Mouse (Mus musculus): ENCODE measurements around the gene Spryd3. TPM values are rescaled to one million over a fixed set of nuclear protein-coding genes. Genes with fewer than 3 reads are reported as not detected.

Spryd3 gene
- total RNA-seq, 2 experiments from 2014 or later, result 14.0 to 17.5 TPM

DNA sequence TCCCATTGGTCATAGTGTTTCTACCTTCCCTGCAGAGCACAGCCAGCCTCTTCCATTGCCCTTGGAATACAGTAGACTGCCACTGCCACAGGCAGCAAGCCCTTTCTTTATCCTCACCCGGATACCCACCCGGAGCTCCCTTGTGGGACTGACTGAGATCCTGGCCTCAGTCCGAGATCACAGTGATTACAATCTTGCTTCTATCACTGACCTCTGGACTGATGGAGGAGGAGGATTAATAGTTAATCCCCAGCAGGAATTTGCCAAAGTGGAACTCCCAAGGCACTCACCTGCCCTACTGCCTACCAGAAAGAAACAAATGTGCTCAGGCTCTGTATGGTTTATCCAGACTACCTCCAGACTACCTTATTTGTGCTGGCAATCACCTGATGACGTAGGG is 13.5 kb upstream of the Spryd3 start:
- DNase-seq, result no peak
- intact Hi-C loops (cut with DNase I), result loop anchor here (5.0 kb wide), 2 partner anchors 42 to 162 kb away; no protein-coding TSS in a partner anchor

DNA sequence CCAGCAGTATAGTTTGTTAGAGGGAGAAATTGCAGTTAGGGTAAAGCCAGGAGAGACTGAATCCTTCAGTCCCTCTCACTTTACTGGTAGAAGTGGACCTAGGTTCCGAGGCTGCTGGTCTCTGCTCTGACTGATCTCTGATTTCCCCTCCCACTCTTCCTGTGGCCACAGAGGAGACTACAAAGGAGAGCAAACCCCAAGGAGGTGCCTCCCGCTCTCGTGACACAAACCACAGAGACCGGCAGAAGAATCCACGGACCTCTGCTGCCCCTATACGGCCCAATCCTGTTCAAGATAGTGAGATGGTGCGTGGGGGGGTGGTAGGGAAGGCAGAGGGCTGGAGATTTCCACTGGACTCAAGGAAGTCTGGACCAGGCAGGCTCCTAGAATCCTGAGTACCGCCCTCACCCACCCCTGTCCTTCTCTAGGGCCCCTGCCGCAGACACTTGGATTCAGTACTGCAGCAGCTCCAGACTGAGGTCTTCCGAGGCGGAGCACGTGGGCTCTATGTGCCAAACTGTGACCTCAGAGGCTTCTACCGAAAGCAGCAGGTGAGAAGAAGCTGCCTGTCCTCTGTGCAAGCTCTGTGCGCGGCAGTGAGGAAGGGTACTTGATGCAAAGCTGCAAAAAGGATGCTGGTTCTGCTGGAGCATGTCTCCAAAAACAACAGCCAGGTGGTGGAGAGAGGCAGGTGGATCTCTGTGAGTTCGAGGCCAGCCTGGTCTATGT is 11.8 kb upstream of the Spryd3 start:
- intact Hi-C loops (cut with DNase I), result loop anchor here (2.0 to 5.0 kb wide), 3 partner anchors 31 to 161 kb away; no protein-coding TSS in a partner anchor
- DNase-seq, result no peak

DNA sequence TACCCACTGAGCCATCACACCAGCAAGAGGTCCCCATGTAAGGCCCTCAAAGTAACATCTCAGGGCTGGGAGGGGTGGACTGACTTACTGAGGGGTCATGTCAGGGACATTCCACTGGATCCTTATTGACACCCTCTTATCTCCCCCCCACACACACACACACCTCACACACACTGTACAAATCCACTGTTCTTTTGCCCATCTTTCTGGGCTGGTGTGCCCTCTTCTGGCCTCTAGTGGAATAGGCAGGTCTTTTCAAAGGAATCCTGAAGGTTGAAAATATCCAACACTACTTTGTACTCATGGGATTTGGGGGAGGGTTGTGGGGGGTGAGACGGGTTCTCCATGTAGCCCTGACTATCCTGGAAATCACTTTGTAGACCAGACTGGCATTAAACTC is 10.8 kb upstream of the Spryd3 start:
- DNase-seq, result peak; percentile 51 to 73
- intact Hi-C loops (cut with DNase I), result loop anchor here (2.0 to 5.0 kb wide), 3 partner anchors 30 to 160 kb away; no protein-coding TSS in a partner anchor

DNA sequence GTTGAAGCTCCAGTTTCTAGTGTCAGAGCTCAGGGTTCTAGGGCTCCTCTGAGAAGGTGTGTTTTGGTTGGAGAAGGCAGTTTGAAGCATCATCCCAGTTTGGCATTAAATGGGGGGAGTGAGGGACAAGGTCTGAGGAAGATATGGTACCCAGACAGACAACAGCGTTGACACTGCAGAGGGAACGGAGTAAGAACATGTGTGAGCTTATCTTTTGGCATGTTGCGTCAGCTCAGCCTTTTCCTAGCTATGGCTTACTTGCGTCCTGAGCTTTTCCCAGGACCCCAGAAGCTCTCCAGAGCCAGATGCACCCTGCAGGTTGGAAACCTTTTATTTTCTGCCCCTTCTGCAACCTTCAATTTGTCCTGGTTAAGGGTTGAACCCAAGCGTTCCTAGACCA is 10.1 kb upstream of the Spryd3 start:
- DNase-seq, result no peak
- intact Hi-C loops (cut with DNase I), result loop anchor here (2.0 to 5.0 kb wide), 3 partner anchors 29 to 159 kb away; no protein-coding TSS in a partner anchor

DNA sequence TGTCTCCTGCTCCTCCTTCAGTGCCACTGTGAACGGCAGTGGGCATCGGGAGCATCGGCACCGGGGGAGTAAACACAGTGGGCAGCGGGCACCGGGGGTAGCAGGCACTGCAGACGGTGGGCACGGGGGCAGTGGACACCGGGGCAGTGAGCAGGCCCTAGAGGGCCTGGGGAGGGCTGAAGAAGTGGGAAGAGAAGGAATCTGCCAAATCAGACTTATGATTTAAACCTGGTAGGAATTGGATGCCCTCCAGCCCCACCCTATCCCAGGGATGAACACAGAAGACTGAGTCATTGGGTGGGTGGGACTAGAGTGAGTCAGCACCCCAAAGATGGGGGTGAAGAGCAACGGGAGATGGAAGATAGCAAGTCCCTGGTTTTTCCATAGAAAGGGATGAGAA is 9.3 kb upstream of the Spryd3 start:
- intact Hi-C loops (cut with DNase I), result loop anchor here (5.0 kb wide), 2 partner anchors 38 to 158 kb away; no protein-coding TSS in a partner anchor
- peak; percentile 25 to 36 for DNase-seq

DNA sequence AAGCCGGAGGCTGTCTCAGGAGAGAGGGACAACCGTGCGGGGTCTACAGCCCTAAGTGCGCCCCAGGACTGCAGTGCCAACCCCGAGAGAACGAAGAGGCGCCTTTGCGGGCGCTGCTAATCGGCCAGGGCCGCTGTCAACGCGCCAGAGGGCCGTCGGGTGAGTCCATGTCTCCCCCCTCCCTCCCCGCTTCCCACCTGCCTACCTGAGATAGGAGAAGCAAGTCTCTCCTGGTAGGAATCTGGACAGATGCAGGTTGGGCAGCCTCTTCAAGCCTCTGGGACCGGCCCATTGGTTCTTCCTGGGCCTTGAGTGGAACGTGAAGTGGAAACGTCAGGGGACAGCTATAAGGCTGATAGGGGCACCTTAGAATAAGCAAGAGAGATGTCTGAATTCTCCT is 8.7 kb upstream of the Spryd3 start:
- intact Hi-C loops (cut with DNase I), result loop anchor here (5.0 kb wide), 2 partner anchors 37 to 157 kb away; no protein-coding TSS in a partner anchor
- DNase-seq, result no peak

DNA sequence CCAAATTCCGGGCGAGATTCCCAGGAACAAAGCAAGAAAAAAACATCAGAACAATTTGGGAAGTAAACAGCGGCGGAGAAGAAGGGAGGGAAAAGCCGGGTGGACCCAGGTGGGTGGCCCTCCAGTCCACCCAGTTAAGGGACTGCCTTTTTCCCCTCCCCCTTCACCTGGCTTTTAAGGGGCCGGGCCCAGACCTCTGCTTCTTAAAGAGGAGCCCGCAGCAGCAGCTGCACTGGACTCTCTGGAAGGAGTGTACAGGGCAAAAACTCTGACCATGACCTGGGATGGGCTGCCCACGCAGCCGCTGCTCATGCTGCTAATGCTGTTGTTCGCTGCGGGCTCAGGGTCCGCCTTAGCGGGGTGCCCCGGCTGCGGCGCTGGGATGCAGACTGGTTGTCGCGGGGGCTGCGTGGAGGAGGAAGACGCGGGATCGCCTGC is 8.3 kb upstream of the Spryd3 start, which contains the start of gene Igfbp6:
Gene Igfbp6 (plus strand): TSS at position 89 of the 438 bp plus-strand sequence.
- no peak for DNase-seq

DNA sequence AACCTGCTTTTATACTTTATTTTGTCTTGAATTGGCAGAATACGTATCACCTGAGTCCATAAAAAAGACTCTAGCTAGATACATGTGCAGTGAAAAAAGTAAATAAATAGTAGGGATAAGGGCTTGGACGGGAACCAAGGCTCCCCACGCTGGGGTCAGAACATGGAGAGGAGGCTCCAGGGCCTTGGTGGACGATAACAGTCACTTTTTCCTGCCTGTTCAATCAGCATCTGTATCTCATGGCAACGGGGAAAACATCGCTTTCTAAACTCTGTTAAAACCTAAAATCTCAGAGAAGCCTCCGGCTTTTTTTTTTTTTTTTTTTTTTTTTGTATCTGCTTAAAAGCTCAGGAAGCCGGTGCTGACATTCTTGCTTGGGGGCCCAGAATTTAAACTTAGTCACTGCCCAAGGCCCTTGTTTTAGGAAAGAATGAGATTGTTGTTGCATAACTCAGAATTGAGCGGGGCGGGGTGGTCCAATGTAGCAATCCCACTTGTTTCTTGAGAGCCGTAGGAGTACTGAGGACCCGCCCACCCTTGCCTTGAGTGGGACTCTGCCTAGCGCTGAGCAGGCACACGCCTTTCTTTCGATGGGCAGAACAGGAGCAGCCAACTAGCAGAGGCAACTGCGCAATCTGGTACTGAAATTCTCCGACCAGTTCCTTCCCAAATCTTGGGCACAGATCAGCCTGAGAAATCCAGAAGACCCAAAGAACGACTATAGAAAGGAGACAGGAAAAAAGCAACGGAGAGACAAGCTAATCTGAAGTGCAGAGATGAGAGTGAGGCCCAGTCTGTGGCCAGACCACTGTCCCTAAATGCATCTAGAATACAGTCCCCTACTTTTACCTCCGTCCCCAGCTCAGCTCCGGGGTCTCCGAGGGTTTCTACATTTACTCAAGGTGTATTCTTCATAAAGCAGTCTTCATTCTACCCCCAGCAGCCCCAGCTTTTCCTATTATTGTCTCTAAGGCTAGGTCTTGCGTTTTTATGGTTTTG is 7.2 kb upstream of the Spryd3 start:
- intact Hi-C loops (cut with DNase I), result no loop called here
- peak; percentile 47 to 54 for DNase-seq

More for the DNA sequence above, 8.3 kb upstream of the Spryd3 start, which contains the start of gene Igfbp6:
- intact Hi-C loops (cut with DNase I), result no loop called here

DNA sequence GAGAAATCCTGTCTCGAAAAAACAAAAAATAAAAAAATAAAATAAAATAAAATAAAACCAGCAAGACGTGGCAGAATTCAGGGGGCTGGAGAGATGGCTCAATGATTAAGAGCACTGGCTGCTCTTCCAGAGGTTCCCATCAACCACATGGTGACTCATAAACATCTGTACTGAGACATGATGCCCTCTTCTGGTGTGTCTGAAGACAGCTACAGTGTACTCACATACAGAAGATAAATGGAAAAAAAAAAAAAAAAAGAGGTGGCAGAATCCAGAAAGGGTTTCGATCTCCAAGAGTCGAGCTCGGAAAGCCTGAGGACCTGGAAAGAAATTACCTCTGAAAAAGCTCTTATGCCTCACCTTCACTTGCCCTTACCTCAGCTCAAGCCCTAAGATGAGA is 5.1 kb upstream of the Spryd3 start:
- no peak for DNase-seq
- intact Hi-C loops (cut with DNase I), result no loop called here

DNA sequence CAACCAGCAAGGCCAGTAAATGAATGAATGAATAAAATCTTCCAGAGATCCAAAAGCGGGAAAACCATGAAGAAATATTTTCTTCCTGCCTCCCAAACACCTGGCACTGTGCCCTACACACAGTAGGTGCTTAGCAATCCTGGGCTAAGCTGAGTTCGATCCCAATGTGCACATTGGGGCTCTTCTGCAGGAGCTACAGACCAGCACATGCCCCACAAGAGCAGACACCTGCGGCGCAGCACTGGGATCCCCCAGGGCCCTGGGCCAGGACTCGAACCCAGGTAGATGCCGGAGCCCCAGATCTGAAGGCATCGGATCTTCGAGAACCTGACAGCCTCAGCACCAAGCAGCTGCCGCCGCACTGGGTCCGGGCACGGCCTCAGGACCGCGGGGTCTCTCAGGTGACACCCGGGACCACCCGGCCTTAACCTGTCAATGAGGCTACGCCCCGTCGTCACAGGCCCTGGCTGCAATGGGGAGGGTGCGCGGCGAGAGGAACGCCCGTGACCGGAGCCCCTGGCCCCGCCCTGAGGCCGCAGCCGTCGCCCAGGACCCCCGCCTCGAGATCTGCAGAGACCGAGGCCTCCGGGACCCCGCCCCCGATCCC is 409 bp downstream of the Spryd3 start:
- intact Hi-C loops (cut with DNase I), result no loop called here
- no peak for DNase-seq

DNA sequence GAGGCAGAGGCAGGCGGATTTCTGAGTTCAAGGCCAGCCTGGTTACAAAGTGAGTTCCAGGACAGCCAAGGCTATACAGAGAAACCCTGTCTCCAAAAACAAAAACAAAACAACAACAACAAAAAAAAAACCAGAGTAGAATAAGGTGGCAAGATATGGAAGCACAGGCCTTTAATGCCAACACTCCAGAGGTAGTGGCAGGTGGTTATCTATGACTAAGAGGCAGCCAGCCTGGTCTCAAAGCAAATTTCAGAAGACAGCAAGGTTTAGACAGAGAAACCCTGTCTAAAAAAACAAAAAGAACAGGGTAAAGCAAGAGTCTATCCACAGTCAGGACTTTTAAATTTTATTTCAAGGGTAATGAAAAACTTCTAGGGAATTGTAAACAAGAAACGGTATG is 1.3 kb downstream of the Spryd3 start:
- intact Hi-C loops (cut with DNase I), result no loop called here
- DNase-seq, result no peak

DNA sequence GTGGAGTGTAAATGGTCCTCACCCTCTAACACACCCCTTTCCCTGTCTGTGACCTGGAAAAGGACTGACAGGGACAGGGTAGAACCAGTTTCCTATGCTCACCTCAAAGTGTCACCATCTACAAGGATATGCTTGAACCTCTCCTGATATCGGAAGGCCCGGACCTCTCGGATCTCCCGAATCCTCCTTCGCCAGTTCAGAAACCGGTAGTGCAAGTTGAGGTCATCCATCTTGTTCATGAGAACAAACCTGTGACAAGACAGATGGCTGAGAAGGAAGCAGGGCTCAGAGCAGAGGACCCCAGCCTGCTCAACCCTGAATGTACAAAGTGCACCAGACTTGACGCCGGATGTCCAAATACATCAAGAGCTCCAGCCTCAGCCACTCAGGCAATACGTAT is 2.7 kb downstream of the Spryd3 start:
- intact Hi-C loops (cut with DNase I), result no loop called here
- DNase-seq, result no peak

DNA sequence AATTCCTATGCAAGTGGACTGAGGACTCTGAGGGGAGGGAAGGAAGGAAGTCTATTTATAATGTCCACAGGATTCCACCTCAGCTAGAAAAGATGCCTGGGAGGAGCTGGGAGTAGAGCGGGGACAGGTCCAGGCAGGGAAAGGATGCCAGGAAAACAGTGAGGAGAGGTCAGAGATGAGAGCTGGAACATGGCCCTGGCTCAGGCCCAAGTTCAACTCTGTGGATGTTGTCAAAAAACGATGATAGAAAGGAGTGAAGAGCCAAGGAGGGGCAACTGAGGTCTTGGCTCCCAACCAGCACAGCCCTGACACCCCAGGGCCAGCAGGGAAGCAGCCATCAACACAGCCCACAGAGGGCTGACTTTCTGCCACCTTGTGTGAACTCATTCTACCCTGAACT is 9.7 kb downstream of the Spryd3 start:
- peak; percentile 74 for DNase-seq
- intact Hi-C loops (cut with DNase I), result no loop called here

DNA sequence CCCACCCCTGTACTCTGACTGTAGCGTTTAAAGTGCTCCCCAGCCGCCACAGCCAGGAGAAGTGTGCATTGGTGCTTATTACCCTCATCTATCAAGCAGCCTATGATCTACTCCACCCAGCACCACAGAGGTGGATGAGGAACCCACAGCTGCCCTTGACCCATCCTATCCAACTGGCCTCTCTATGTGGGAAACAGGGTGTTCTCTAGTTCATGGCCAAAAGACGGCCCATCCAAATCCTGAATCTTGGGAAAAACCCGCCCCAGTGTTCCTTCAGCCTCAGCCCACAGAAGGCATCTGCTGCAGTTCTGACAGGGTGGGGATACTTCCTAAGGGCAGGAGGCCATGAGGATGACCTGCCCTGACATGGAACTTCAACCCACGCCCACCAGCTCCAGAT is 15.5 kb downstream of the Spryd3 start:
- intact Hi-C loops (cut with DNase I), result no loop called here
- DNase-seq, result peak in 1 of 2 experiments; percentile 51

DNA sequence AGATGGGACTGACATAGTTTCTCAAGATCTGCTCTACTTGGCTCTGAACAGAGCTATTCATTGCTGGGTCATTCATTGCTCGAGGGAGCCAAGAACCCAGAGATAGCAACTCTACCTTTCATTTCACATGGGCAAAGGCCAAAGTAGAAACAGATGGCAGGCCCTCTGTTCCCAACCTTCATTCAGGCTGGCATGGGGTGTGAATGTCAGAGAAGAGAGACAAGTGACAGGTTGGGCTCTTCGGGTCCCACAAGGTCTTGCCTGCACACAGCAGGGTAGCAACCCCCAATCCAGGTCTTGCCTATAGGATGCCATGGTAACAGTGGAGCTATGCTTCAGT is 16.2 kb downstream of the Spryd3 start:
- intact Hi-C loops (cut with DNase I), result loop anchor here (5.0 kb wide), 1 partner anchor 98 kb away; no protein-coding TSS in a partner anchor
- DNase-seq, result no peak

DNA sequence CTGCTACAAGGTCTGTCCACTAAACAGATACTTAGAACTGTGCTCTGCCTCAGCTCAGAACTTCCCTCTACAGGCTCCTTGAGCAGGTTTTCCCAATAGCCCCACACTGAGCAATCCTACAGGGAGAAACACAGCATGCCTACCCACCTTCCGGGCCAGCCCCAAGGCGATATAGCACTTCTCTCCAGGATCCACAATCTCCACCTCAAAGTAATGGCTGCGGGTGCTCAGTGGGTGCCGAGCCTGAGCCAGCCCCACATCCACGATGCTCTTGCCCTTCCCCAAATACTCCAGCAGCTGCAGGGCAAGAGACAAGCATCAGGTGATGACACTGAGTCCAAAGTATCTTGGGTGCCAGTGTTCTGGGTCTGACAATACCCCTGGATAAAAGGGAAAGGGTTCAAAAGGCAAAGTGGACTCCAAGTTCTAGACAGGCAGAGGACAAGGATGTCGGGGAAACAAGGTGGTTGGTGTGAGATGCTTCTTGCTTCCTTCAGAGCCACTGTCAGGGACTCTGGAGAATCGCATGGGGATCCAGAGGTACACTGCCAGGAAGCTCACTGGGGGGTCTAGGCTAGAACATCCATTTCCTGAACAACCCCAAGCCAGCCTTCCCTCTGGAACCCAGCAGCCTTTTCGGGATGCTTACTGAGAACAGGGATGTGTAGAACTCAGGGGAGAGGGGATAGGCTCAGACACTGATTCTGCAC is 16.8 kb downstream of the Spryd3 start:
- intact Hi-C loops (cut with DNase I), result loop anchor here (5.0 kb wide), 1 partner anchor 98 kb away; no protein-coding TSS in a partner anchor
- DNase-seq, result no peak

DNA sequence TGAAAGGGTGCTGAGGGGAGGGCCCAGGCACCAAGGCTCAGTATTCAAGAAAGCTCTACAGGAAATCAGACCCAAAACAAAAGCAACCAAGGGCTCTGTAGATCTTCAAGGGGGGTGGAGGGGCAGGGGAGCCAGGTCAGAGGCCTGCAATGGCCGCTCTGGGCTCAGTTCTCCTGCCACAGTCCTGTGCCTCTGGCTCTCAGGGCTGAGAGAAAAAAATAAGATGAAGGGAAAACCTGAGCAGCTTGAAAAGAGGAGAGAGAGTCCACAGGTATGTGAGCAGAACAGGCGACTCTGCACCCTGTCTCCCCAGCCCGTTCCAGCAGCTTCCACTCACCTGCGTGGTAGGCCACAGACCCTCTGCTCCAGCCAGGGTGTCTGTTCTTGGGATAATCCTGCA is 17.4 kb downstream of the Spryd3 start:
- no peak for DNase-seq
- intact Hi-C loops (cut with DNase I), result loop anchor here (5.0 kb wide), 1 partner anchor 99 kb away; no protein-coding TSS in a partner anchor

DNA sequence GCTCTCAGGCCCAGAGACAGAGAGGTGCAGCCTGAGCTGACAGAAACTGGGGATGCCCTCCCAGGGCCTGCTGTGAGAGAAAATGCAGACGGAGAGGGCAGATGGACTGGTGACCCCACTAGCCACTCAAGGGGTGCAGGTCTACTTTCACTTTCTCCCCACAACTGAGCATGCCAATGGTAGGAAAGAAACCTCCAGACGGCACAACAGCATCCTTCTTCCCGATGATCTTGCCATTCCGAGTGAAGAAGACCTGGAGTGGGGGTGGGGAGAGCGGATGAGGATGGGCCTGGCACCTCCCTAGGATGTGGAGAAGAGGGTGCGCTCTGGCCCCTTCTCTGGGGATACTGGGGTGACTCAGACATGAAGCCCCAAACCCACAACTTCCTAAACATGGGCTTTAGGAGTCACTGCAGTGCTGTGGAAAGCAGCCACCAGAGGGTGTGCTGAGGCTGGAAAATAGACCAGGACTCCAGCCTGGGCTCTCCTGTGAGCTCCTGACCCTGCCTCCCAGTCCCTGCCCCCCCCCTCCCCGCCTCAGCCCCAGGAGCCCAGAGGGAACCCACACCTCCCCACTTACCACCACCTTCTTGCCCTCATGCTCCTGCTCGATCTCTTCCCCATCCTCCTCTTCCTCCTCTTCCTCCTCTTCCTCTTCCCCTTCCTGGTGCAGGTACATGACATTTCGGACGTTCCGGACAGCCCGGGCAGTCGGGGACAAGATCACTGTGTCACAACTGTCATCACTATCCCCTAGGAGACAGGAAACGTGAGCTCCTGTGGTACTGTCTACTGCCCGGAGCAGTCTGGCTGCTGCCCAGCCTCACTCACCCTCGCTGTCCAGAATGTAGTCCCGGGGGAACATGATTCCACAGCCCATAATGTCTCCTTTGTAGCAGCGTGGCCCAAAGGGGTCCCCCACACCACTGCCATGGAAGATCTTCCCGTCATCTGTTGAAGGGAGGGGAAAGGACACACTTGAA is 18.3 kb downstream of the Spryd3 start:
- intact Hi-C loops (cut with DNase I), result loop anchor here (2.0 to 5.0 kb wide), 2 partner anchors 29 to 100 kb away; no protein-coding TSS in a partner anchor
- DNase-seq, result peak; percentile 54 to 67
